Mouse (Mus musculus): ENCODE results near the gene Zfp488.

The Zfp488 gene

DNA sequence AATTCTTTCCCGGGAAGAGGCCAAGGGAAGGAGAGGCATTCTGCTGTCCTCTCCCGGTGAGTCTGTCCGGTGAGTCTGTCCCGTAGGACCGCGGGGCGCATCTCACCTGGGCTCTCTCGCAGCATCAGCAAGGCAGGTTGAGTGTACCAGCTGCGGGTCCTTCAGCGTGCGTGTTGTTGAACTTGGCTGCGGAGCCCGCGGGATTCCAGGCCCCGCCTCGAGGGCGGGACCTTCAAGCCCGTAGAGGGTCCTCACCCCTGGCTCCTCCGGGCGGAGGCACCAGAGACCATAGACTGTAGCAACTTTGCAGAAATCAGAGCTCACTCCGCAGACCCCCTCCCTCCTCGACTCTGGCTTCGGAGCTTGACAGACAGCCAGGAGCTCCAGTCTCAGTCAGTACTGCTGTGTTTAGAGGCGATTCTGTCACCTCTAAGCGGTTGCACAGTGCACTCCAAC is at the start of gene Zfp488:
TSS of gene Zfp488 (minus strand) at position 161 of the 456 bp plus-strand sequence.
- no peak for DNase-seq (ENCODE audit: low read depth)

DNA sequence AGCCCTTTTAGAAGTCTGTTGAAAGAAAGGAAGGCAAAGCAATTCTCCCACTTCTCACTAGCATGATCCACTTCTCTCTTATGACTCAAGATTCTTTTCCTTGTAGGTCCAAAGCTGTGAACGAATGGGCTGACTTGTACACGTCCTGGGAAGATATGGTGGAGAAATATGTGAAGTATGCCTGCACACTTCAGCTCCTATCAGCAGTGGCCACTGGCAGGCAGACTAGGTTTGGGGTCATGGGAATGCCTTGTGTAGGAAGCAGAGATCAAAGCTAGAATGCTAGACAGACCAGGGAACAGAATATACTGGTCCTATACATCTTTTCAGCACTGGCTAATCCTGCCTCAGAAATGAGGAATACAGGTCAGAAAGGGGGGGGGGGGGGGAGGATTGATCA is 48.1 kb upstream of the Zfp488 start:
- DNase-seq (ENCODE audit: low read depth): no peak

DNA sequence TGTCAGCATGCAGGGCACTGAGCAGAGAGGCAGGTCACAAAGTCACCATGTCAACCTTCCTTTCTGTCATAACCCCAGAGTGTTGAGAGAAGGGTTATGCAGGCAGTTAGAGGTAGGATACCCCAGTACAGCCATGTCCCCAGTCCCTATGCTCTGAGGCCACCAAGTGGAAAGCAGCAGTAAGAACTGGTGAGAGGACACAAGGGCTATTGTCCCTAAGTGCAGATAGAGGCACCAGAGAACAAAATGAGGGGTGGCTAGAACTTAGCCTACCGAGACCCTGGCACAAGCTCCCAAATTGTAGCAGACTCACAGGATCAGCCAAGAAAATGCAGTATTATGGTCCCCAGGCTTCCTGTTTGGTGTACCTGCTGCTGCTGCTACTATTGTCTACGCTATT is 38.4 kb upstream of the Zfp488 start:
- no peak for DNase-seq (ENCODE audit: low read depth)

DNA sequence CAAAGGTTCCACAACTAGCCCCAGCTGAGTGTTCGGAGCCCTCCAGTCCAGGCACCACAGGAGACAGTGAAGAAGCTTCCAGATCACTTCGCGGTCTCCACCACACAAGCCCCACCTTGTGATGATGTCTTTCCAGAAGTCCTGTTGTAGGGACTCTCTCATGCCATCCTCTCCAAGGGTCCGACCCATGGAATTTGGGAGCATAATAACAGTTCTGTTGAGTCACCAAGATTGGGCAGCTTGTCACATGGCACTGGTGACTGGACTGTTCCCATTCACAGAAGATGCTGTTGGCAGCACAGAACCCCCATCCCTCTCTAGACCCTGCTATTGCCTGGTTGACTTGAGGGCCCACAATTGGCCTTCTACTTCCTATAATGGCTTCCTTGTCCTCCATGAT is 37.8 kb upstream of the Zfp488 start, which contains the start of gene Gm5460:
TSS of gene Gm5460 (plus strand) at position 378 of the 400 bp plus-strand sequence.
- DNase-seq (ENCODE audit: low read depth): no peak

DNA sequence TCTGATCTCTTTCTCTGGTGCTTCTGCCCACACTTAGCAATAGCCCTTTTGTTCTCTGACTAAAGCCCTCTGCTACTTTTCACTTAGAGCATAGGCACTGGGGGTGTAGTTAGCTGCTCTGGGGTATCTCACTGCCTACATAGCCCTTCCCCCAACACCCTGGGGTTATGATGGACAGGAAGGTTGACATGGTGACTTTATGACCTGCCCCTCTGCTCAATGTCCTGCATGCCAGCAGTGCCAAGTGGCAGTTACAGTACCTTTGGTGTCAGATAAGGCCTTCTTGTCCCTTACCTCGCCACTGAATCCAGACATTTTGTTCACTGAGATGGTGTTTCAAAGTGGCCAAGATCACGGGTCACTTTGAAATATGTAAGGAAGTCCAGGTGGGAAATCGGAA is 36.5 kb upstream of the Zfp488 start, which contains the start of gene Gm30083:
TSS of gene Gm30083 (minus strand) at position 120 of the 400 bp plus-strand sequence.
- no peak for DNase-seq (ENCODE audit: low read depth)

DNA sequence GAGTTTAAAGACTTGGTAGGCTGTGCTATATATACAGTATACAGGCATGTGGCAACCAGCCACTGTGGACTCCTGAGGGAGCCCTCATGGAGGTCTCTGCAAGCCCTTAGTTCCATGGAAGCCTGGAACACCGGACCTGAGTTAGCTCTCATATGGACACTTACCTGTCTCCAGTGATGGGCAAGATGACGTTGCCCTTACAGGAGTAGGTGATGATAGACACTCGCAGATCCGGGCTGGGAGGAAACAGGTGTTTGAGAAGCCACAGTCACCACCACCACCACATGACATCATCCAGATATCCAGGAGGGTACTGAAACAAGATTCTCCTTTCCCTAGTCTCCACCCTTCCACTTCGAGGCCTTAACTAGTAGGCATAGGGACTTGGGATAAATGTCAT is 23.8 kb upstream of the Zfp488 start:
- DNase-seq (ENCODE audit: low read depth): no peak

DNA sequence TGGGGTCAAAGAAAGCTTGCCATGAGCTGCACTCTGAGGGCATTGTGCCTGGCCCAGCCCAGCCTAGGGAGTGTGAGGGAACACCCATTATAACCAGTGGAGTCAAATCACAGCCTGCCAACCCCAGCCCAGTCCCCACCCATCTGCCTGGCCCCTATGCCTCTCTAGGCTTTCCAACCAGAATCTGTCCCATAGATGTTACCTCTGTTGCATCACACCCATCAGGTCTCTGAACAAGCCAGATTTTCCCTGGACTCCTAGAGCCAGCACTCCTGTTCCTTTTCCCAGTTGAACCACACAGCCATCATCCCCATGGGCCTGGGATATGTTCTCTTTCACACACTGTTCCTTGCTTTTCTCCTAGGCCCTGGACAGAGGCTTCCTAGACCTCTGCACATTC is 22.9 kb upstream of the Zfp488 start:
- DNase-seq (ENCODE audit: low read depth): no peak

DNA sequence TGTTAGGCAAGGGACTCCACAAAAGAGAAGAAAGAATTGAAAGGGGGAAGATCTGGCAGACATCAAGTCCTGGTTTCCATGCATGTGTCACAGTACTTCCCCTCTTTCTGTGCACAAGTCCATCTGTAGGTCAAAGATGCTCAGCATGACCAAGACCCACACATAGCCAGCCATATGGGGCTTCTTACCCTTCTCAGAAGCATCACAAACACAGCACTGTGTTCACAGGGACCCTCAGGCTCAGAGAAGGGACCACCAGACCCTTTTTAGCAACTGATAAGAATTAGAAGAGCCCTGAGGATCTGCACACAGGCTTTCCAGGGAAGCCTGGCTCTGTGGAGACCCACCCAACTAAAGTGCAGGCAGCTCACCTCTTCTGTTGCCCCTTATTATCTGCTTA is 21.5 kb upstream of the Zfp488 start:
- DNase-seq (ENCODE audit: low read depth): no peak

DNA sequence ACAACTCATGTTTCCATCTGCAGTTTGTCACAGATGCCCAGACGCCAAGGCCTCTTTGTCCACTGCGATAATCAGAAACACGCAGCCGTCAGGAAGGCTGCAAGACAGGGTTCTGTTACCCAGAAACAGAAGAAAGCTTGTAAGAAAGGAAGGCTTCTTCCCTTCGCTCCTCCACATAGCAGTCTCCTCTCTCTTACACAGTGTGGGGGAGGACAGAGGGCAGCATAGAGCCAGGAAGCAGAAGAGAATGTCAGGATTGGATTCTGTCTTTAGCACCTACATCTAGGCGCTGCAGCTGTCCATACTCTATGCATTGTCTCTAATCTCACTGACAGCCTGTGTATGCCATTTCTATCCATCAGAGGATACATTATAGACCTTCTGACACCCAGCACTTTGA is 18.9 kb upstream of the Zfp488 start:
- no peak for DNase-seq (ENCODE audit: low read depth)

DNA sequence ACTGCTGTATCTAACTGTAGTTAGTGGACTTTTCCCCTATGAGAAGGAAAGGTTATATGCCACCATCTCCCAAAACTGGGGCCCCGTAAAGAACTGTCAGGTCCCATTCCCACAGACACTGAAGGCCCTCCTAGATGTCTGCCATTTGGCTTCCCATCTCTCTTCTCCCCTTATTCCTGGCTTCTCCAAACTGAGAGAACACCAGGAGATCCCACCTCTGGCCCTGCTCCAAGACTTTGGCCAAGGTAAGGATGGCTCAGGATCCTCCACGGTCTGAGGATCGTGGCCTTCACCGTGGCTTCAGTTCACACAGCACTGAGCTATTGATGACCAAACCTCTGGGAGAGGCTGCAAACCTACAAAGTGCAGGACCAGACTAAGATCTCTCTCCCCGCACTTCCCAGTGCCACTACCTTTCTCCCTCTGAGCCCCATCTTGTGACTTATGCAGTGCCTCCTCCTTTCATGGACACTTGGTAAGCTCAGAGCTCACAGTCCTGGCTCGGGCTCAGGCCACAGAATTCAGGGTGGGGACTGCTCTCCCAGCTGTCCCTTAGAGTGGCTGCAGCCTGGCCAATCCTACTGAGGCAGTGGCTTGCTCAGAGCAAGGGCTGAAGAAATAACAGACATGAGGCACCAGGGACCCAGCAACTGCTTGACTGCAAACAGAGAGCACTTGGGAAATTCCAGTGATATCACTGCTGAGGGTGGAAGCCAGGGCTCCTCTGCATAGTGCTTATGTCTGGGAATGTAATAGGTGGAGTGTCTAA is 15.1 kb upstream of the Zfp488 start:
- DNase-seq (ENCODE audit: low read depth): no peak

DNA sequence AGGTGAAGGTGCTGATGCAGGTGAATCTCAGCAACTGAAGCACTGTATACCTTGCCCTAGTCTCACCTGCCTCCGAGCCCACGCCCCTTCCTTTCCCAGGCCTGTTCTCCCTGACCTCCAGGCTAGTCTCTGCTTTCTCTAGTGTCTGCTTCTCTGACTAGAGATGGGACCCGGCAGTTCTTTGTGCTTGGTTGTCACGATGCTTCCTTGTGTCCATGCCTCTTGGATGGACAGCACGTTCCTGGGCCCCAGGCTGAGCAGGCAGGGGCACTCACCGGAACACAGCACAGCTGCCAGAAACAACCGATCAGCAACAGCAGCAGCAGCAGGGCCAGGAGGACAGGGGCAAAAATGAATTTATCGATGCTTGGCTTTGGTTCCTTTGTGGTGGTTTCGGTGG is 14.5 kb upstream of the Zfp488 start:
- no peak for DNase-seq (ENCODE audit: low read depth)

DNA sequence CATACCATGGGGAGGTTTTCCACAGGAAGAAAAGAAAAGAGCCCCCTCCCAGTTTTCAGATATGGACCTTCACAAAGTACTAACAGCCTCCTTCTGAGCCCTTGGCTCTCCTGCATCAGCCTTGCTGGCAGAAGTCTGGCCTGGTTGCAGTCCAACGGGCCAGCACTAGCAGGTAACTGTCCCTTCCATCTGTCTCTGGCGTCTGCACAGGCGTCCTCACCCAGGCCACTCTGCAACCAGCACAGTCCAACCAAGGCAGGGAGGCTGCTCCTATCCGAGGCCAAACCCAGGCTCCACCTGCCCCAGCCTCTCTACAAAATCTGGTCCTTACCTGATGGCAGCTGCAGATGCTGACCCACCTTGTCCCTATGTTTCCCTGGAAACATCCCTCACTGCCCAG is 13.4 kb upstream of the Zfp488 start:
- no peak for DNase-seq (ENCODE audit: low read depth)

DNA sequence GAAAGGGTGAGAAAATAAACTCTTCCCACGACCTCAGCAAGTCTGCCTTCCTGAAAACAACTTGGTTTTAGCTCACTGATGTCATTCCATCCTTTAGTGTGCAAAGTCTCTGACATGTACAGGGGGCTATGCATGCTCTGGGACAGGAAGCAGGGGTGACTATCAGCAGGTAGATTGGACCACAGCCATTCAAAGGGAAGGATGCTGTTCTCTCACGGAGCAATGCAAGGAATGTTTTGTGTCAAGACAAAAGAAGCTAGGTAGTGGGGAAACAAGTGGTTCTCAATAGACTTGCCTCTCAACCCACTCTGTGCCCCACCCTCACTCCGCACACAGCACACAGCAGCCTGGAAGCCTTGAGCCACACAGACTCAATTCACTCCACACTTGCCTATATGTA is 10.6 kb upstream of the Zfp488 start:
- no peak for DNase-seq (ENCODE audit: low read depth)

DNA sequence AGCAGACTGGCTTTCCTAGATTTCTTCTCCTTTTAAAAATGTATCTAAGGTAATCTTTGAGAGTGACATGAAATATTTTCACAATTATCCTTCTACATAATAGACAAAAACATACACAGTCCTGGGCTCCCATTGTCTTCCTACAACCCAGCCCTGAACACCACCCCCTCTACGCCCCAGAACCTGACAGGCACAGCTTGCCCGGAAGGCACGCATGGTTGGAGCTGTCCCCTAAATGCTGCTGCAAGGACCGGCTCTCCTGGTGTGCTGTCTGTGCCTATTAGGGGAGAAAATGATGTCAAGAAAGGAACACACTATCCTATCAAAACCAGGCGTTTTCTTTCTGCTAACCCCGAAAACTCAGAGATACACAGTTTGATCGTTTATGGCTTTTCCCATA is 816 bp downstream of the Zfp488 start:
- DNase-seq (ENCODE audit: low read depth): no peak

DNA sequence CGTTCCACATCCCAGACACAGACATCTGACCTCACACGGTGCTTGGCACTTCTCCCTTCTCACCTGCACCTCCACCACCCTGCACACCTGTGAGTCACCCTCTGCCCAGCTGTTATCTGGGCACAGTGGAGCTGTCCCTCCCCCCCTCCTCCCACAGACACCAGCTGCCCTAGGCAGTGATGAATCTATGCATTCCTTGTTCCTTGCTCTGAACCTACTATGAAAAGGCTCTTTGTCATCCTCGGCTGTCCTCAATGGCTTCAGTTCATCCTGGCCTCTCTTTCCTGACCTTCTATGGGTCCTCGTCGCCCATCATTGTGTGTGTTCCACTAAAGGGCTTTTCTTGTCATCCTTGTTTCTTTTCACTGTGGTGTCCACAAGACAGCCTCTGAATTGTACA is 3.8 kb downstream of the Zfp488 start:
- DNase-seq (ENCODE audit: low read depth): no peak

DNA sequence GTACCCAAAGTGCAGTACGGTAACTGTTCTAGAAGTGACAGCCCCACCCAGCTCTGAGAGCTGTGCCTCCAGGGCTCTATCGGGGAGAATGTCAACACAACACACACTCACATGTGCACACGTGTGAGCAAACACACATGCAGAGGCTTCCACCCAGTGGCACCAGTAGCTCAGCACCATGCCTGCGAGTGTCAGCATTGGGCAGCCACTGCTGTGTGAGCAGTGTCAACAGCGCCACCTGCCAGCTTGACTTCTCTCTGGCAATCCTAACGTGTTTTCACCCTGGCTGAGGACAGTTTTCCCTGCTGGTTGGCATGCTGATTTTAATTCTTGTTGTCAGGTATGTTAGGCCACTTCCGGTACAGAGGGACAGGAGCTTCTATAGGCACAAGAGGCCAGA is 5.9 kb downstream of the Zfp488 start:
- no peak for DNase-seq (ENCODE audit: low read depth)

DNA sequence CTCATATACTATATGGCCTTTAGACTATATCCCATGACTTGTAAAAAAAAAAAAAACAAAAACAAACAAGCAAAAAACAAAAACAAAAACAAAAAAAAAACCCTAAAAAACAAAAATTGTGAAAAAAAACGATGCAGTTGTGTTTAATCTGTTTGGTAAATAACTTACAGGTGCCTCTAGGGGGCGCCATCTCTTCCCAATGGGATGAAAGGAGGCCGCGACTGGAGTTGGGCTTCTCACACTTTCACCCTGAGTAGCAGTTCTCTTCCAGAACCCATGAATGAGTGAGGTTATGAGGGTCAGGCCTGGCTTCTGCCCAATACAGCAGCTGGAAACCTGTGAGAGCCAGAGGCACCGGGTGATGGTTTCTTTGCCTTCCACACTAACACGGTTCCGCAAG is 12.9 kb downstream of the Zfp488 start:
- DNase-seq (ENCODE audit: low read depth): no peak

DNA sequence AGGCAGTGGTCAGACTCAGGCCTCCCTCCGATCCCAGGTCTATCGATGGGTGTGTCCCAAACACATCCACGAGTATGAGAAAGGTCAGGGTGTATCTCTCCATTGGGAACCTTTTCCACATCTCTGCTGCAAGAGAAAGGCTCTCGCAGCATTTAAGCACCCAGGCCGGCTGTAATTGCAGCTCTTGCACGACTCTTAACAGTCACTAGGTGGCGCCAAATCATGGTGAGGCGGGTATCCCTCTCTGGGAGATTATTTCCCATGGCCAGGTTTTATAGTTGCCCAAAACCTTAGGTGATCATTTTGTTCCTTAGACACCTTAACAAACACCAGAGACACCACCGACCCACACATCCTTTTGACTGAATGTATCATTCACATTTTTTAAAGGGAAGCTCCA is 19.2 kb downstream of the Zfp488 start:
- peak; percentile 10 for DNase-seq (ENCODE audit: low read depth)

DNA sequence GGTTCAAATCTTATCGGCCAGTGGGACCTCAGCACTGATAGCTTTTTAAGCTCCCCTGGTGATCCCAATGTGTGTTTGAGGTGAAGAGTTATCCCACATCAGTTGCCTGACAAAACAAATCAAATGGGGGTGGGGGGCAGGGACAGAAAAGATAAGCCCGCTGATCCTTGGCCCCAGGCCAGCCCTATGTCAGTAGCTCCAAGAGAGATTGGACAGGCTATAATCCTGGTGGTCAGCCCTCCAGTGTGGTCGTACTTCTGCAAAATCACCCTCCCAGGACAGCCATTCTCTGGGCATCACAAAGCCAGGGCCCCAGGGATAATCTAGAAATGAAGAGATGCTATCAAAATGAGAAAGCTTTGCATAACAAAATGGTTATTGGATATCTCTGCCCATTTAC is 19.7 kb downstream of the Zfp488 start:
- DNase-seq (ENCODE audit: low read depth): no peak

DNA sequence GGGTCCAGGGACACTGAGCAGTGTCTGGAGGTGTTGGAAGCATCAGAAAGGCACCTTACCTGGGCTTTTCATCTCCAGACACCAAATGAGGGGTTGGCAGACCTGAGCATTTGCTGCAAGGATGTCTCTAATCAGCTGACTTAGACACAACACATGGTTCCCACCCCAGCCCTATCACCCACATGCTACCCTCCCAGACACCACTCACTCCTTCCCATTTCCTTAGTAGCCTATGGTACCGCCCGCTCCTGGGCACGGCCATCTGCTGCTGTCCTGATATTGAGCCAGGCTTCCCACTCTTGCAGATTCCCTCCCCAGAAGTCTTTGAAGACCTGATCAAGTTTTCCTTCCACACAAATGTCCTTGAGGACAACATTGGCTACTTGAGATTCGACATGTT is 20.4 kb downstream of the Zfp488 start:
- no peak for DNase-seq (ENCODE audit: low read depth)

DNA sequence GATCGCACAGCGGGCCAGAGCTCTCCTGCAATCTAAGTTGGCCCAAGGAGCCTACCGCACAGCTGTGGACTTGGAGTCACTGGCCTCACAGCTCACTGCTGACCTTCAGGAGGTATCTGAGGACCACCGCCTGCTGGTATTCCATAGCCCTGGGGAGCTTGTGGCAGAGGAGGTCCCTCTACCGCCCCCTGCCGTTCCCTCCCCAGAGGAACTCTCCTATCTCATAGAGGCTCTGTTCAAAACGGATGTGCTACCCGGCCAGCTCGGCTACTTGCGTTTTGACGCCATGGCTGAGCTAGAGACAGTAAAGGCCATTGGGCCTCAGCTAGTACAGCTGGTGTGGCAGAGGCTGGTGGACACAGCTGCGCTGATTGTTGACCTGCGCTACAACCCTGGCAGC is 22.5 kb downstream of the Zfp488 start:
- DNase-seq (ENCODE audit: low read depth): no peak

DNA sequence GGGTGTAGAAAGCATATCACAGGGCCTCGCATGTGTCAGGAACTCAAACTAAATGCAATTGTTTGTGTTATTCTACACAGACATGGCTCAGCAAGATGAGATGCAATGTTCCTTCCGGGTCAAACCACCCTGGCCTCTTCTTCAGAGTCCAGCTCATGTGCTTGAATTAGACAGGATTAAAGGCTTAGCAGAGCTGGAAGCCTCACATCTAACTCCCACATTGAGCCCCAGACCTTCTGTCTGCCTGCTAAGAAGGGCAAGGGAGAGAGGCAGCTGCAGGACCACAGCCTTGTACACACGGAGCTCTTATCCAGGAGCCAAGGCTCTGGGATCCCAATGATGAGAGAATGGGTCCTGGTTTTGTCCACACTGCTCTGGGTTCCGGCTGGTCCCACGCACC is 24.8 kb downstream of the Zfp488 start, which contains the start of gene Rbp3:
TSS of gene Rbp3 (plus strand) at position 243 of the 400 bp plus-strand sequence.
- DNase-seq (ENCODE audit: low read depth): no peak

DNA sequence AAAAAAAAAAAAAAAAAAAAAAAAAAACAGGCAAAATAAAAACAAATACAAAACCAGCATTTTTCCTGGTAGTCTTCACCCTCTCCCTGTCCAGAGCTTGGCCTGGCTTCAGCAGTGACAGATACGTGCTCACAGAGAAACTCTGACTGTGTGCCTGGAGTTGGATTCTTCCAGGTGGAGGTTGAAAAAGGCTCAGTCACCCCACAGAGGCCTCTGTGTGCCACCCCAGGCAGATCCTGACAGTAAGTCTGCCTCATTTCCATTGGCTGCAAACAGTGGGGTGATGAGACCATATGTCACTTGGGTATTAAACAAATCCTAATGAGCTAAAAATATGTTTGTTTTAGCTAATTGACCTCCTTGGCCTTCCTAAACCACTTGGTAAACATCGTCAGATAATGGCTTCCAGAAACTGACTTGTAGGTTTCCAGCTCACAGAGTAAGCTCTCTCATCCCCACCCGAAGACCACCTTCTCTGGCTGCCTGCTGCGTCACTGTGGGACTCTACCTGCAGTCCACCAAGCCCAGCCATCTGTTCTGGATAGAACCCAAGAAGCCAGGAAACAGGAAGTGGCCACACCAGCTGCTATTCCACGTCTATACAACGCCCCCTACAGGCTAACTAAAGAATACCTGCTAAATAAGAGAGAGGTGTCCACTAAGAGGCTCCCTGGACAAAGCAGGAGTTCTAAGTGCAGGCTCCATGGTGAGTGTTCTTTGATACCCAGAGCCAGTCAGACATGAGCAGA is 26.2 kb downstream of the Zfp488 start:
- DNase-seq (ENCODE audit: low read depth): no peak

All from c-Kit-positive CD71-negative TER-119-negative erythroid progenitor cells, embryonic 14.5 days (primary cell).